Mouse (Mus musculus): ENCODE measurements at regions not wholly inside any gene's neighbourhood (a gene's known extent, or its start where the extent isn't known, plus 50 kb on each side); places are given as distances from the start of the nearest gene placed in this dataset.

GRCm38 (mm10) chr2:147503962-147504361 is 142.2 kb downstream of the Pax1 start:
- H3K36me3 ChIP-seq (replicated peaks) = no peaks in the 10 kb centered on the region
- no peaks in the 10 kb centered on the region for H3K4me1 ChIP-seq
- H3K27me3 ChIP-seq (replicated peaks; ENCODE audit: low read depth, poor library complexity, severe bottlenecking) = no peaks in the 10 kb centered on the region
- no peak overlapping the region for H3K27ac ChIP-seq (replicated peaks)
- DNase-seq (ENCODE audit: low spot score) = no peak
- WGBS = 83% methylated on average over 4 of the region's 4 CpGs
- no peaks in the 10 kb centered on the region for H3K9me3 ChIP-seq
- H3K4me3 ChIP-seq = no peak overlapping the region

- no peaks in the 10 kb centered on the region for H3K4me1 ChIP-seq
- H3K27ac ChIP-seq (replicated peaks) = no peak overlapping the region
- no peaks in the 10 kb centered on the region for H3K27me3 ChIP-seq (replicated peaks; ENCODE audit: low read depth, poor library complexity, severe bottlenecking)
- H3K9me3 ChIP-seq = no peaks in the 10 kb centered on the region
- WGBS = 90% methylated on average over 1 of the region's 1 CpGs
- H3K36me3 ChIP-seq (replicated peaks) = no peaks in the 10 kb centered on the region
- no peak for DNase-seq (ENCODE audit: low spot score)
- H3K4me3 ChIP-seq = no peak overlapping the region
Observed at GRCm38 (mm10) chr2:147498731-147499130, 137.0 kb downstream of the Pax1 start.

- Histone ChIP-seq H3K9me3 (no peaks in the 10 kb centered on the region), H3K4me1 (peaks cover 18% of the 10 kb centered on the region), H3K27me3 (replicated peaks; ENCODE audit: low read depth, poor library complexity, severe bottlenecking) (no peaks in the 10 kb centered on the region), H3K27ac (replicated peaks) (no peak overlapping the region), H3K36me3 (replicated peaks) (no peaks in the 10 kb centered on the region), H3K4me3 (no peak overlapping the region)
- 60% methylated on average over 5 of the region's 5 CpGs for WGBS
- no peak for DNase-seq (ENCODE audit: low spot score)
Observed at GRCm38 (mm10) chr2:147455932-147456331, 94.2 kb downstream of the Pax1 start.

GRCm38 (mm10) chr2:147454362-147455257 is 92.9 kb downstream of the Pax1 start:
- DNase-seq (ENCODE audit: low spot score) = no peak
- WGBS = 60% methylated on average over 18 of the region's 18 CpGs
- H3K4me1 ChIP-seq = peaks cover 25% of the 10 kb centered on the region
- H3K4me3 ChIP-seq = peak overlapping the region; percentile 18; the same call in 1 of the 2 replicates
- no peaks in the 10 kb centered on the region for H3K27me3 ChIP-seq (replicated peaks; ENCODE audit: low read depth, poor library complexity, severe bottlenecking)
- H3K9me3 ChIP-seq = no peaks in the 10 kb centered on the region
- no peaks in the 10 kb centered on the region for H3K36me3 ChIP-seq (replicated peaks)
- H3K27ac ChIP-seq (replicated peaks) = no peak overlapping the region
